Mouse (Mus musculus) subcutaneous adipose tissue, adult 2 months (tissue): ENCODE data around the gene Glt1d1. TPM values are rescaled to one million over a fixed set of nuclear protein-coding genes. Genes with fewer than 3 reads are reported as not detected.

Experiments used
- polyA plus RNA-seq: library from polyadenylated mRNA; depleted of rRNA; stranded (reverse); fragments of >200 nt; gene quantifications from 2 replicates; pipeline ENCODE4 v1.2.3, GENCODE M21; 2012; ENCODE audit warnings: low replicate concordance; rRNA removed

Glt1d1 gene
- 0.76 TPM in 1 of 2 replicates, not detected in the other for polyA plus RNA-seq

GRCm38 (mm10) chr5:127632167-127633145, at the start of gene Glt1d1, which contains the start of gene Slc15a4:
Gene Glt1d1 (plus strand): TSS chr5:127632262.
Gene Slc15a4 (minus strand): TSS chr5:127632897.

Other genes starting within 250 kb of the Glt1d1 start
- 20.7 and 30.5 TPM in 2 replicates for gene Slc15a4, start 635 bp downstream of the Glt1d1 start, polyA plus RNA-seq